Mouse (Mus musculus) ES-Bruce4 (cell line): Measurements from ENCODE around the gene Tcp1. TPM values are rescaled to one million over a fixed set of nuclear protein-coding genes. Genes with fewer than 3 reads are reported as not detected.
"Not testable (repeated sequence)": the region's sequence is repeated elsewhere in the genome, so short reads cannot be mapped to it uniquely, and the experiment has no call there.

ENCODE experiments used
- H3K27ac ChIP-seq: 2 replicates; pipeline ENCODE4 v1.5.1; 2012; ENCODE audit warnings: low read length, inconsistent platforms; ENCODE audit not compliant: insufficient read depth
- H3K27me3 ChIP-seq: 2 replicates; pipeline ENCODE4 v1.6.1; 2012; ENCODE audit warnings: mild to moderate bottlenecking, low read length, inconsistent platforms; ENCODE audit not compliant: control insufficient read depth, poor library complexity, insufficient read depth, severe bottlenecking
- H3K36me3 ChIP-seq: 2 replicates; pipeline ENCODE4 v1.6.1; 2012; ENCODE audit warnings: inconsistent platforms, mild to moderate bottlenecking, low read length, moderate library complexity; ENCODE audit not compliant: control insufficient read depth, poor library complexity, insufficient read depth, severe bottlenecking
- H3K4me1 ChIP-seq: one replicate; pipeline ENCODE4 v1.8.1; 2011; ENCODE audit warnings: low read length; ENCODE audit not compliant: control insufficient read depth, insufficient read depth
- H3K4me3 ChIP-seq: 2 replicates; pipeline ENCODE4 v1.5.1; 2011; ENCODE audit warnings: low read depth, mild to moderate bottlenecking, low read length
- H3K9ac ChIP-seq: 2 replicates; pipeline ENCODE4 v1.6.1; 2012; ENCODE audit warnings: low read depth, mild to moderate bottlenecking, inconsistent platforms; ENCODE audit not compliant: poor library complexity, severe bottlenecking
- H3K9me3 ChIP-seq: replicated peaks from 2 replicates; pipeline ENCODE4 v1.6.1; 2012; ENCODE audit warnings: mild to moderate bottlenecking, low read length, inconsistent platforms; ENCODE audit not compliant: control insufficient read depth, poor library complexity, insufficient read depth, severe bottlenecking
- CTCF ChIP-seq: IDR thresholded peaks from one replicate; pipeline ENCODE4 v1.8.1; 2011; ENCODE audit warnings: low read depth, low read length
- EP300 ChIP-seq: IDR thresholded peaks from 2 replicates; pipeline ENCODE4 v1.6.1; 2011; ENCODE audit warnings: low read depth, low read length; ENCODE audit not compliant: insufficient read depth
- POLR2A ChIP-seq: IDR thresholded peaks from one replicate; pipeline ENCODE4 v1.8.1; 2011; ENCODE audit warnings: low read length; ENCODE audit not compliant: insufficient read depth
- polyA plus RNA-seq: library from polyadenylated mRNA; stranded (reverse); fragments of >200 nt; gene quantifications from 2 replicates; pipeline ENCODE4 v1.2.4, GENCODE M21; 2011; ENCODE audit warnings: low read depth; ENCODE audit not compliant: missing spikeins, insufficient read depth, insufficient read length

Tcp1 gene
- polyA plus RNA-seq, 1 experiment = 673 TPM

GRCm38 (mm10) chr17:12921073-12921472 is 5.6 kb downstream of the Tcp1 start:
- no peak overlapping the region for H3K9ac ChIP-seq
- H3K4me1 ChIP-seq = peaks cover 4% of the 10 kb centered on the region
- TF ChIP-seq POLR2A = no peak
- TF ChIP-seq EP300 = no peak
- no peak for TF ChIP-seq CTCF
- H3K27ac ChIP-seq = no peak overlapping the region
- H3K36me3 ChIP-seq = peaks cover 69% of the 10 kb centered on the region
- H3K9me3 ChIP-seq = no peaks in the 10 kb centered on the region
- H3K27me3 ChIP-seq = no peaks in the 10 kb centered on the region
- H3K4me3 ChIP-seq = no peak overlapping the region

- Histone ChIP-seq H3K9ac (no peak overlapping the region), H3K4me3 (no peak overlapping the region), H3K36me3 (peaks cover 49% of the 10 kb centered on the region), H3K9me3 (no peaks in the 10 kb centered on the region), H3K4me1 (peaks cover 3% of the 10 kb centered on the region), H3K27ac (0 out of 2 replicates have a peak overlapping the region, but pooled peaks have one; percentile 33), H3K27me3 (no peaks in the 10 kb centered on the region)
- TF ChIP-seq EP300 (no peak), POLR2A (no peak), CTCF (no peak)
Measured at GRCm38 (mm10) chr17:12925001-12925400, 9.5 kb downstream of the Tcp1 start.

GRCm38 (mm10) chr17:12925703-12926180 is 10.2 kb downstream of the Tcp1 start:
- Histone ChIP-seq H3K9ac (no peak overlapping the region), H3K27ac (no peak overlapping the region), H3K36me3 (peaks cover 41% of the 10 kb centered on the region), H3K4me3 (no peak overlapping the region), H3K4me1 (peaks cover 3% of the 10 kb centered on the region), H3K9me3 (no peaks in the 10 kb centered on the region), H3K27me3 (no peaks in the 10 kb centered on the region)
- no peak for TF ChIP-seq EP300
- no peak for TF ChIP-seq CTCF
- TF ChIP-seq POLR2A = no peak

GRCm38 (mm10) chr17:12931576-12931975 is 16.1 kb downstream of the Tcp1 start:
- H3K27me3 ChIP-seq, H3K4me3 ChIP-seq, H3K36me3 ChIP-seq, H3K9ac ChIP-seq, H3K9me3 ChIP-seq, H3K27ac ChIP-seq, H3K4me1 ChIP-seq: not testable (repeated sequence)

- no peak for TF ChIP-seq CTCF
- TF ChIP-seq POLR2A = no peak
- TF ChIP-seq EP300 = no peak
- Histone ChIP-seq H3K4me3 (no peak overlapping the region), H3K36me3 (no peaks in the 10 kb centered on the region), H3K4me1 (no peaks in the 10 kb centered on the region), H3K9ac (no peak overlapping the region), H3K27ac (no peak overlapping the region), H3K27me3 (no peaks in the 10 kb centered on the region), H3K9me3 (no peaks in the 10 kb centered on the region)
Measured at GRCm38 (mm10) chr17:12935719-12936118, 20.2 kb downstream of the Tcp1 start.

GRCm38 (mm10) chr17:12937412-12937970 is 22.0 kb downstream of the Tcp1 start:
- no peaks in the 10 kb centered on the region for H3K4me1 ChIP-seq

More at GRCm38 (mm10) chr17:12937412-12937970, 22.0 kb downstream of the Tcp1 start:
- no peaks in the 10 kb centered on the region for H3K36me3 ChIP-seq
- H3K27ac ChIP-seq = no peak overlapping the region
- H3K4me3 ChIP-seq = no peak overlapping the region
- no peak overlapping the region for H3K9ac ChIP-seq
- H3K27me3 ChIP-seq = no peaks in the 10 kb centered on the region
- no peaks in the 10 kb centered on the region for H3K9me3 ChIP-seq
- no peak for TF ChIP-seq EP300
- TF ChIP-seq POLR2A = no peak
- no peak for TF ChIP-seq CTCF
